Mouse (Mus musculus): ENCODE results near the gene Tdrkh. TPM values are rescaled to one million over a fixed set of nuclear protein-coding genes. Genes with fewer than 3 reads are reported as not detected.

Gene Tdrkh
- total and polyA plus RNA-seq, 3 experiments: not detected

DNA sequence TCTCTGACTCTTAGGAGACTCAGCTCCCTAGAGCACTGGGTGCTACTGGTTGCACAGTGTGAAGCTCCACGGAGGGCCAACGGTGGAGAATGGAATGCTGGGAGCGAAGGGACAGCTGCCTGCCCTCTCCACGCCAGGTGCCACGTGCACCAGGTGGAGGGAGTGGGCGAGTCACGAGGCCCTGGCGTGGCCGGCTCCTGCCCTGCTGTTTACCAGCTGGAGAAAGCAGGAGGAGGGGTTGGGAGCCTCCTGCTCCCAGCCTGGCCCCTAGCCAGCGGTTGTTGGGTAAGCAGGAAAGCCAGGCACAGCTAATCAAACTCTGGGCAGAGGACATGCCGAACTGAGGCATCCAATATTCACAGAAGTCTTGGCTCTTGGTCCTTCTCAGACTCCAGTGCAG, 41.4 kb upstream of the Tdrkh start:
- H3K9me3 ChIP-seq (replicated peaks; ENCODE audit: low read length): no peaks in the 10 kb centered on the region
- H3K9ac ChIP-seq (ENCODE audit: insufficient read depth, low read depth): no peak overlapping the region
- in situ Hi-C loops (cut with MboI; ENCODE audit: low pct_ligation_motif_present, low pct_unique_long_range_greater_than_20kb, low sequenced_read_pairs) (no loop called here), dilution Hi-C loops (cut with MboI; ENCODE audit: extremely low pct_ligation_motif_present, extremely low pct_unique_long_range_greater_than_20kb, low sequenced_read_pairs) (no loop called here)
- H3K27ac ChIP-seq (ENCODE audit: insufficient read depth, low read depth): no peak overlapping the region
- no peak overlapping the region for H3K4me2 ChIP-seq (ENCODE audit: insufficient read depth, low read depth, poor library complexity, severe bottlenecking)
- no peak for TF ChIP-seq HCFC1 (IDR thresholded peaks at IDR 0.05; ENCODE audit: low read depth, low read length)
- no peak for TF ChIP-seq ZNF384 (IDR thresholded peaks at IDR 0.05; ENCODE audit: low read depth, low read length)
- TF ChIP-seq JUND (conservative IDR thresholded peaks at IDR 0.05; ENCODE audit: low read depth, low read length): no peak
- TF ChIP-seq USF2 (conservative IDR thresholded peaks at IDR 0.05; ENCODE audit: low read depth, low read length): no peak
- no peak for TF ChIP-seq MXI1 (IDR thresholded peaks at IDR 0.05; ENCODE audit: low read depth, low read length)
- TF ChIP-seq ETS1 (conservative IDR thresholded peaks at IDR 0.05; ENCODE audit: low read depth, low read length): no peak
- no peak for TF ChIP-seq NELFE (IDR thresholded peaks at IDR 0.05; ENCODE audit: low read depth, low read length)
- TF ChIP-seq KAT2A (IDR thresholded peaks at IDR 0.05; ENCODE audit: insufficient replicate concordance, low read length): no peak
- no peaks in the 10 kb centered on the region for H3K36me3 ChIP-seq (replicated peaks in 1 of 2; ENCODE audit: control insufficient read depth in 1 of 2, insufficient read depth in 1 of 2, low read length in 1 of 2)
- peaks cover 9 to 39% of the 10 kb centered on the region in 2 experiments for H3K4me1 ChIP-seq (ENCODE audit: control insufficient read depth in 1 of 2, insufficient read depth in 2 of 2)
- H3K79me2 ChIP-seq (replicated peaks; ENCODE audit: control insufficient read depth, extremely low read depth, insufficient read depth, poor library complexity, severe bottlenecking): no peaks in the 10 kb centered on the region
- no peaks in the 10 kb centered on the region for H3K27me3 ChIP-seq (replicated peaks)
- H3K4me3 ChIP-seq (replicated peaks in 1 of 3; ENCODE audit: low read depth in 2 of 3, low read length in 2 of 3, poor library complexity in 1 of 3): no peak overlapping the region
- DNase-seq (ENCODE audit: extremely low read depth): no peak

GRCm38 (mm10) chr3:94372038-94372437, 41.0 kb upstream of the Tdrkh start:
- H3K79me2 ChIP-seq (replicated peaks; ENCODE audit: control insufficient read depth, extremely low read depth, insufficient read depth, poor library complexity, severe bottlenecking): no peaks in the 10 kb centered on the region
- TF ChIP-seq CTCF (conservative IDR thresholded peaks at IDR 0.05 in 1 of 2, IDR thresholded peaks at IDR 0.05 in 1 of 2; ENCODE audit: low read depth in 2 of 2, low read length in 2 of 2): no peak
- no peak for TF ChIP-seq MAX (IDR thresholded peaks at IDR 0.05; ENCODE audit: low read length)
- H3K36me3 ChIP-seq (replicated peaks in 1 of 2; ENCODE audit: control insufficient read depth in 1 of 2, insufficient read depth in 1 of 2, low read length in 1 of 2): no peaks in the 10 kb centered on the region
- H3K4me2 ChIP-seq (ENCODE audit: insufficient read depth, low read depth, poor library complexity, severe bottlenecking): no peak overlapping the region
- no peak overlapping the region for H3K4me3 ChIP-seq (replicated peaks in 1 of 3; ENCODE audit: low read depth in 2 of 3, low read length in 2 of 3, poor library complexity in 1 of 3)
- H3K9me3 ChIP-seq (replicated peaks; ENCODE audit: low read length): no peaks in the 10 kb centered on the region
- no peak overlapping the region for H3K27ac ChIP-seq (ENCODE audit: insufficient read depth, low read depth)
- no peaks in the 10 kb centered on the region for H3K27me3 ChIP-seq (replicated peaks)
- in situ Hi-C loops (cut with MboI; ENCODE audit: low pct_ligation_motif_present, low pct_unique_long_range_greater_than_20kb, low sequenced_read_pairs) (no loop called here), dilution Hi-C loops (cut with MboI; ENCODE audit: extremely low pct_ligation_motif_present, extremely low pct_unique_long_range_greater_than_20kb, low sequenced_read_pairs) (no loop called here)
- H3K9ac ChIP-seq (ENCODE audit: insufficient read depth, low read depth): no peak overlapping the region
- H3K4me1 ChIP-seq (ENCODE audit: control insufficient read depth in 1 of 2, insufficient read depth in 2 of 2): peaks cover 12 to 43% of the 10 kb centered on the region in 2 experiments
- DNase-seq (ENCODE audit: extremely low read depth): no peak

DNA sequence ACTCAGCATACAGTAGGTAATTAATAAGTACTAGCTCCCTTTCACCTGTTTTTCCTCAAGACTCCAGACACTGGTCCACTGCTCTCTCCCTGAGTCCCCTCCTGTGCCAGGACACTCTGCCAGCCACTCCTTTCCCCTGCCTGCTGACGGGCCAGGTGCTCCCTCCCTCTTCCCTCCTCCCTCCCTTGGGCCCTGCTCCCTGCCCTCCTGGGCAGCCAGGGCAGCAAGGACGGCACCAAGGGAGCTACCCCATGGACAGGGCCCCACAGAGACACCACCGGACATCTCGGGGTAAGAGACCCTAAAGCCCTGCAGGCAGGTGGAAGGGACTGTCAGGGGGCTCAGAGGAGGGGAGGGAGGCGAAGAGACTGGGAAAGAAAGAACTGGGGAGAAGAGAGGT, 40.4 kb upstream of the Tdrkh start, which contains the start of gene Rorc:
Gene Rorc (plus strand): TSS at position 154 of the 400 bp plus-strand sequence.
- no peaks in the 10 kb centered on the region for H3K27me3 ChIP-seq (replicated peaks)
- in situ Hi-C loops (cut with MboI; ENCODE audit: low pct_ligation_motif_present, low pct_unique_long_range_greater_than_20kb, low sequenced_read_pairs): no loop called here
- no peak within 1 kb of the TSS for H3K9ac ChIP-seq (ENCODE audit: insufficient read depth, low read depth)
- dilution Hi-C loops (cut with MboI; ENCODE audit: extremely low pct_ligation_motif_present, extremely low pct_unique_long_range_greater_than_20kb, low sequenced_read_pairs): no loop called here
- H3K27ac ChIP-seq (ENCODE audit: insufficient read depth, low read depth): no peak within 1 kb of the TSS
- TF ChIP-seq BHLHE40 (IDR thresholded peaks at IDR 0.05; ENCODE audit: low read depth, low read length) (no peak), RCOR1 (conservative IDR thresholded peaks at IDR 0.05; ENCODE audit: low read depth, low read length) (no peak), EP300 (IDR thresholded peaks at IDR 0.05; ENCODE audit: low read length) (no peak), CHD1 (IDR thresholded peaks at IDR 0.05; ENCODE audit: low read depth, low read length) (no peak)
- H3K79me2 ChIP-seq (replicated peaks; ENCODE audit: control insufficient read depth, extremely low read depth, insufficient read depth, poor library complexity, severe bottlenecking): no peaks in the 10 kb centered on the region
- peaks cover 16 to 49% of the 10 kb centered on the region in 2 experiments for H3K4me1 ChIP-seq (ENCODE audit: control insufficient read depth in 1 of 2, insufficient read depth in 2 of 2)
- H3K9me3 ChIP-seq (replicated peaks; ENCODE audit: low read length): no peaks in the 10 kb centered on the region
- H3K4me3 ChIP-seq (replicated peaks in 1 of 3; ENCODE audit: low read depth in 2 of 3, low read length in 2 of 3, poor library complexity in 1 of 3): no peak within 1 kb of the TSS
- DNase-seq (ENCODE audit: extremely low read depth): no peak
- no peaks in the 10 kb centered on the region for H3K36me3 ChIP-seq (replicated peaks in 1 of 2; ENCODE audit: control insufficient read depth in 1 of 2, insufficient read depth in 1 of 2, low read length in 1 of 2)
- no peak within 1 kb of the TSS for H3K4me2 ChIP-seq (ENCODE audit: insufficient read depth, low read depth, poor library complexity, severe bottlenecking)
